Mouse (Mus musculus) G1E (cell line): Measurements from ENCODE around the gene Pard3.

Source experiments
- CTCF ChIP-seq: IDR thresholded peaks from 2 replicates; pipeline ENCODE4 v1.5.1; 2012; ENCODE audit warnings: low read depth, low read length, inconsistent platforms, mixed read lengths
- GATA2 ChIP-seq: IDR thresholded peaks from 2 replicates; pipeline ENCODE4 v1.6.1; 2012; ENCODE audit warnings: low read depth, low read length, inconsistent platforms, borderline replicate concordance
- POLR2AphosphoS5 ChIP-seq: IDR thresholded peaks from 2 replicates; pipeline ENCODE4 v1.6.1; 2012; ENCODE audit warnings: low read depth, low read length, inconsistent platforms; ENCODE audit not compliant: insufficient replicate concordance
- TAL1 ChIP-seq: conservative IDR thresholded peaks from 2 replicates; pipeline ENCODE4 v1.6.1; 2012; ENCODE audit warnings: low read depth, low read length, inconsistent platforms, mixed read lengths

- no peak for TF ChIP-seq TAL1
- TF ChIP-seq CTCF, result no peak
- TF ChIP-seq GATA2, result no peak
- TF ChIP-seq POLR2AphosphoS5, result no peak
Measured at GRCm38 (mm10) chr8:127174411-127174810, 110.7 kb downstream of the Pard3 start.
